Mouse (Mus musculus) adrenal gland, postnatal 0 days (tissue): ENCODE results near the gene Lrrc14b. TPM values are rescaled to one million over a fixed set of nuclear protein-coding genes. Genes with fewer than 3 reads are reported as not detected.

ENCODE experiments used
- microRNA-seq: library from miRNA; unstranded; fragments of <30 nt; microRNA quantifications from one replicate; pipeline ENCODE4, GENCODE M21; 2016; ENCODE audit warnings: borderline replicate concordance; ENCODE audit not compliant: insufficient number of aligned reads
- polyA plus RNA-seq: library from polyadenylated mRNA; unstranded; fragments of >200 nt; fragmentation: Nextera tagmentation; extraction: Ambion mirVana; gene quantifications from 2 replicates; pipeline ENCODE4 v1.2.1, GENCODE M21; 2015

The Lrrc14b gene
- polyA plus RNA-seq, result not detected in 2 replicates

GRCm38 (mm10) chr13:74363859-74364235 lies at the start of gene Lrrc14b:
Lrrc14b (minus strand) TSS chr13:74364005.

GRCm38 (mm10) chr13:74399298-74399839 lies 35.6 kb upstream of the Lrrc14b start, which contains the start of gene Ftl1-ps1:
Ftl1-ps1 (plus strand) TSS chr13:74399694.

GRCm38 (mm10) chr13:74390371-74390990 lies 26.7 kb upstream of the Lrrc14b start, which contains the start of gene Zfp72:
Zfp72 (minus strand) TSS chr13:74390836.

GRCm38 (mm10) chr13:74349566-74350434 lies 14.0 kb downstream of the Lrrc14b start, which contains the start of the genes Sdha and Ccdc127:
Sdha (minus strand) TSS chr13:74350280.
Ccdc127 (plus strand) TSS chr13:74350309.

GRCm38 (mm10) chr13:74317170-74317849 lies 46.5 kb downstream of the Lrrc14b start, which contains the start of gene Pdcd6:
Pdcd6 (minus strand) TSS chr13:74317580.

Small RNAs within 50 kb of the gene (microRNA-seq; reads per million reads assigned to microRNA genes)
- gene Mir692-3, result not detected

Other genes starting within 250 kb of the Lrrc14b start
- gene Slc9a3, start 242.5 kb downstream of the Lrrc14b start, polyA plus RNA-seq, result 0.11 TPM in 1 of 2 replicates, not detected in the other
- gene Exoc3, start 155.3 kb downstream of the Lrrc14b start, polyA plus RNA-seq, result 38.8 and 53.0 TPM in 2 replicates
- 0.69 and 1.1 TPM in 2 replicates for gene Ahrr, start 71.7 kb downstream of the Lrrc14b start, polyA plus RNA-seq
- gene Pdcd6, start 46.4 kb downstream of the Lrrc14b start, polyA plus RNA-seq, result 213 and 266 TPM in 2 replicates
- 147 and 300 TPM in 2 replicates for gene Sdha, start 13.7 kb downstream of the Lrrc14b start, polyA plus RNA-seq
- 35.2 and 45.2 TPM in 2 replicates for gene Ccdc127, start 13.7 kb downstream of the Lrrc14b start, polyA plus RNA-seq
- gene Zfp72, start 26.8 kb upstream of the Lrrc14b start, polyA plus RNA-seq, result 3.6 and 4.3 TPM in 2 replicates
- 130 and 144 TPM in 2 replicates for gene Ftl1-ps1, start 35.7 kb upstream of the Lrrc14b start, polyA plus RNA-seq
- 18.4 and 21.9 TPM in 2 replicates for gene Zfp825, start 130.0 kb upstream of the Lrrc14b start, polyA plus RNA-seq